Mouse (Mus musculus): ENCODE data around the gene Klf3. TPM values are rescaled to one million over a fixed set of nuclear protein-coding genes. Genes with fewer than 3 reads are reported as not detected.

The Klf3 gene
- total RNA-seq, 2 experiments from 2014 or later, result 31.7 to 46.3 TPM

GRCm38 (mm10) chr5:64809864-64810263 lies 6.7 kb downstream of the Klf3 start:
- DNase-seq, result no peak

GRCm38 (mm10) chr5:64810860-64811499 lies 7.8 kb downstream of the Klf3 start:
- DNase-seq, result no peak

- DNase-seq, result no peak
Observed at GRCm38 (mm10) chr5:64811500-64812123, 8.4 kb downstream of the Klf3 start.

- DNase-seq, result peak; percentile 83
Observed at GRCm38 (mm10) chr5:64812124-64812982, 9.2 kb downstream of the Klf3 start.

GRCm38 (mm10) chr5:64812983-64813304 lies 9.8 kb downstream of the Klf3 start:
- no peak for DNase-seq

- peak; percentile 85 for DNase-seq
Observed at GRCm38 (mm10) chr5:64813361-64813760, 10.2 kb downstream of the Klf3 start.

GRCm38 (mm10) chr5:64814416-64814815 lies 11.2 kb downstream of the Klf3 start:
- no peak for DNase-seq

GRCm38 (mm10) chr5:64815631-64816030 lies 12.4 kb downstream of the Klf3 start:
- no peak for DNase-seq

GRCm38 (mm10) chr5:64816290-64816973 lies 13.2 kb downstream of the Klf3 start:
- no peak for DNase-seq

GRCm38 (mm10) chr5:64816974-64817296 lies 13.7 kb downstream of the Klf3 start:
- no peak for DNase-seq

- no peak for DNase-seq
Observed at GRCm38 (mm10) chr5:64819390-64819789, 16.2 kb downstream of the Klf3 start.

GRCm38 (mm10) chr5:64820138-64820537 lies 16.9 kb downstream of the Klf3 start:
- no peak for DNase-seq

GRCm38 (mm10) chr5:64821294-64821693 lies 18.1 kb downstream of the Klf3 start:
- no peak for DNase-seq

GRCm38 (mm10) chr5:64821964-64822363 lies 18.8 kb downstream of the Klf3 start:
- no peak for DNase-seq

- DNase-seq, result no peak
Observed at GRCm38 (mm10) chr5:64823431-64823830, 20.2 kb downstream of the Klf3 start.

GRCm38 (mm10) chr5:64824765-64825164 lies 21.6 kb downstream of the Klf3 start:
- DNase-seq, result no peak

- DNase-seq, result no peak
Observed at GRCm38 (mm10) chr5:64825496-64825895, 22.3 kb downstream of the Klf3 start.

- no peak for DNase-seq
Observed at GRCm38 (mm10) chr5:64827151-64827550, 24.0 kb downstream of the Klf3 start.

- DNase-seq, result no peak
Observed at GRCm38 (mm10) chr5:64828314-64828713, 25.1 kb downstream of the Klf3 start.

GRCm38 (mm10) chr5:64829606-64830005 lies 26.4 kb downstream of the Klf3 start:
- no peak for DNase-seq

- DNase-seq, result no peak
Observed at GRCm38 (mm10) chr5:64830773-64831172, 27.6 kb downstream of the Klf3 start.

GRCm38 (mm10) chr5:64833410-64833809 lies 30.2 kb downstream of the Klf3 start:
- DNase-seq, result no peak

GRCm38 (mm10) chr5:64834213-64834612 lies 31.0 kb downstream of the Klf3 start:
- no peak for DNase-seq
